Mouse (Mus musculus) hindbrain, postnatal 0 days (tissue): ENCODE results near the gene Mroh9. TPM values are rescaled to one million over a fixed set of nuclear protein-coding genes. Genes with fewer than 3 reads are reported as not detected.

ENCODE experiments used
- ATAC-seq: fragments of 200-750 bp; cut with Nextera tagmentation; 2 replicates; pipeline ENCODE4 v1.8.0; 2017; ENCODE audit warnings: mild to moderate bottlenecking, moderate TSS enrichment, moderate library complexity
- DNase-seq: peaks from one replicate; pipeline ENCODE4 v3.0.0-alpha.2; 2015; ENCODE audit warnings: low spot score
- H3K27ac ChIP-seq: fragments of 300-500 bp; sonication (generic); 2 replicates; pipeline ENCODE4 v1.5.1; 2014; ENCODE audit warnings: mild to moderate bottlenecking
- H3K27me3 ChIP-seq: fragments of 300-500 bp; sonication (generic); 2 replicates; pipeline ENCODE4 v1.6.1; 2014; ENCODE audit warnings: low read length, mixed read lengths; ENCODE audit not compliant: insufficient read depth
- H3K36me3 ChIP-seq: fragments of 300-500 bp; sonication (generic); 2 replicates; pipeline ENCODE4 v1.6.1; 2014; ENCODE audit warnings: low read length, mixed read lengths; ENCODE audit not compliant: insufficient read depth
- H3K4me1 ChIP-seq: fragments of 300-500 bp; sonication (generic); 2 replicates; pipeline ENCODE4 v1.6.1; 2014; ENCODE audit warnings: antibody characterized with exemption, low read length, mixed read lengths; ENCODE audit not compliant: insufficient read depth
- H3K4me2 ChIP-seq: fragments of 300-500 bp; sonication (generic); 2 replicates; pipeline ENCODE4 v1.6.1; 2014; ENCODE audit warnings: low read depth, mild to moderate bottlenecking, low read length, moderate library complexity, mixed read lengths
- H3K4me3 ChIP-seq: fragments of 300-500 bp; sonication (generic); 2 replicates; pipeline ENCODE4 v1.5.1; 2014; ENCODE audit warnings: low read length
- H3K9ac ChIP-seq: fragments of 300-500 bp; sonication (generic); replicated peaks from 2 replicates; pipeline ENCODE4 v1.6.1; 2014; ENCODE audit warnings: mild to moderate bottlenecking, low read length, moderate library complexity, mixed read lengths
- H3K9me3 ChIP-seq: fragments of 300-500 bp; sonication (generic); 2 replicates; pipeline ENCODE4 v1.6.1; 2016; ENCODE audit warnings: low read length, mixed read lengths
- CTCF ChIP-seq: IDR thresholded peaks from 2 replicates; pipeline ENCODE4 v1.5.1; 2016; ENCODE audit warnings: antibody characterized with exemption, control low read depth, low read depth
- WGBS: fragments of 180-500 bp; shearing (Covaris S2); extraction: QIAGEN DNeasy Blood & Tissue Kit; methylation state at CpG from one replicate; pipeline ENCODE4 v1.1.7; 2014; 5-methylcytosine and 5-hydroxymethylcytosine counted together
- polyA plus RNA-seq: library from polyadenylated mRNA; unstranded; fragments of >200 nt; fragmentation: Nextera tagmentation; extraction: Ambion mirVana; gene quantifications from 2 replicates; pipeline ENCODE4 v1.2.1, GENCODE M21; 2015
- total RNA-seq: library from RNA; depleted of rRNA; stranded (reverse); fragments of >200 nt; gene quantifications from 2 replicates; pipeline ENCODE4 v1.2.3, GENCODE M21; 2014; rRNA removed

Gene Mroh9
- total RNA-seq (not detected in 2 replicates), polyA plus RNA-seq (not detected in 2 replicates)

DNA sequence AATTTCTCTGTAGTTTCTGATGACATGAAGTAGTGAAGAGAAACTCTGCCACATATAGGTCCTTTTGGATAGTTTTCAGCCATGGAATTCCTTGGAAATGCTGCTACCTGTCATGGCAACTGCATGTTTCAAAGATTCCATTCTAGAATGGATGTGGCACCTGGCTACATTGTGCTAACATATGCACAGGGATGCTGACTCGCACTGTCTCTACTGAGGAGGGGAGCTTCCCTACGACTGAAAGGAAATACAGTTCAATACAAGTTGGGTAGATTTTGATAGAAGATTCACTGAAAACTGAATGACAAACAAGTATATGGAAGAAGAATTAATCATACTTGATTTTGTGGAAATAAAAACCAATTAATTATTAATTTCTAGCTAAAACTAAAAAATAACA lies at the start of gene Mroh9:
Gene Mroh9 (minus strand): TSS at position 101 of the 400 bp plus-strand sequence.
- Histone ChIP-seq H3K27me3 (no peaks in the 10 kb centered on the region), H3K27ac (no peak within 1 kb of the TSS), H3K4me3 (no peak within 1 kb of the TSS), H3K4me1 (no peaks in the 10 kb centered on the region), H3K9ac (no peak within 1 kb of the TSS), H3K36me3 (no peaks in the 10 kb centered on the region), H3K4me2 (no peak within 1 kb of the TSS), H3K9me3 (no peaks in the 10 kb centered on the region)
- DNase-seq (no peak), ATAC-seq (no peak)
- no peak for TF ChIP-seq CTCF
- WGBS: 85% methylated on average over 2 of the region's 2 CpGs

DNA sequence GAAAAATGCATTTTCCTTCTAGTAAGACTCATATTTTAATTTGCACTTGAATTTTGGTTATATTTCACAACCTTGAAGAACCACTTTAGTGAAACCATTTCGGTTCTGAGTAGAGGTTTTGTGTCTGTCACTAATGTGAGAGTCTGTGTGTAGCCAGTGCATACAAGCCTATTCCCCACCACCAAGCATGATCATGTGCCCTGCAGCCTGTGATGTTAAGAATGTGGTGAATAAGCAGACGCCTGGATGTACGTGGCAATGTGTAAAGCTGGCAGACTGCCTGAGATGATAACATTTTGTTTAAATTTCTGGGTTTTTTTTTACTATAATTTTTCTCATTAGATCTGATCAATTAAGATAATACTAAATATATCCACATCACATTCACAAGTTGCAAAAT lies 44.5 kb upstream of the Mroh9 start:
- DNase-seq: no peak
- Histone ChIP-seq H3K27me3 (no peaks in the 10 kb centered on the region), H3K9ac (no peak overlapping the region), H3K27ac (no peak overlapping the region), H3K4me3 (no peak overlapping the region), H3K9me3 (no peaks in the 10 kb centered on the region), H3K36me3 (no peaks in the 10 kb centered on the region), H3K4me1 (no peaks in the 10 kb centered on the region), H3K4me2 (no peak overlapping the region)
- no peak for TF ChIP-seq CTCF
- ATAC-seq: no peak
- WGBS: 58% methylated on average over 3 of the region's 3 CpGs

DNA sequence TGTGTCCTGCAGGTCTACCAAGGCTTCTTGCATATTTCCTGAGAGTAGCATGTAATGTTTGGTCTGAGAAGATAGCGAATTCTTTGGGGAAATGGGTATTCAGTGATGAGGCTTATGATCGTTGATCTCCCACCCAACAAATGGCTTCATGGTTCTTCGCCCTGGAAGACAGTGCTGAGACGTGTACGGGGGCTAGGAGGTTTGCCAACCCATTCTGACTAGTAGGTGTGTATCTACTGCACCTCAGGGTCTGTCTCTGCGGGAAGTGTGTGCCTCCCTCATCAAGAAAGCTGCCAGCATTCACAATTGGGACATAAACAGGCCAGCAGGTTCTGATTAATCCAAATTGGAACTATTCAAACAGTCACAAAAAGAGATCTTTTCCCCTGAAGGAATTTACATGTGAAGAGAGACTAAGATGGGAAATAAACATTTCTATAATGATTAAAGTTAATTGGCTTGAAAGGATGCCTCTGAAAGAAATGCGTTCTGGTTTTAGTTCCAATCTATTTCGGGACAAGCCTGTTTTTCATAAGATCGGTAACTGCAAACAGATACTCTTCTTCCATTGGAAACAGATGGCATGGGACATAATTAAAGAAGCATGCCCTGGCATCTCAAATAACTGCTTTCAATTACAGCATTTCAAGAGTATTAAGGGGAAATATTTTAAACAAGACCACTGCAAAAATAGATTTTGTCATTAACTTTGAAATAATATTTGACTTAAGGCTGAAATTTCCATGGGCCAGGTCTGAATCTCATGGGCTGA lies 43.8 kb upstream of the Mroh9 start:
- 68% methylated on average over 9 of the region's 9 CpGs for WGBS
- no peak for DNase-seq

DNA sequence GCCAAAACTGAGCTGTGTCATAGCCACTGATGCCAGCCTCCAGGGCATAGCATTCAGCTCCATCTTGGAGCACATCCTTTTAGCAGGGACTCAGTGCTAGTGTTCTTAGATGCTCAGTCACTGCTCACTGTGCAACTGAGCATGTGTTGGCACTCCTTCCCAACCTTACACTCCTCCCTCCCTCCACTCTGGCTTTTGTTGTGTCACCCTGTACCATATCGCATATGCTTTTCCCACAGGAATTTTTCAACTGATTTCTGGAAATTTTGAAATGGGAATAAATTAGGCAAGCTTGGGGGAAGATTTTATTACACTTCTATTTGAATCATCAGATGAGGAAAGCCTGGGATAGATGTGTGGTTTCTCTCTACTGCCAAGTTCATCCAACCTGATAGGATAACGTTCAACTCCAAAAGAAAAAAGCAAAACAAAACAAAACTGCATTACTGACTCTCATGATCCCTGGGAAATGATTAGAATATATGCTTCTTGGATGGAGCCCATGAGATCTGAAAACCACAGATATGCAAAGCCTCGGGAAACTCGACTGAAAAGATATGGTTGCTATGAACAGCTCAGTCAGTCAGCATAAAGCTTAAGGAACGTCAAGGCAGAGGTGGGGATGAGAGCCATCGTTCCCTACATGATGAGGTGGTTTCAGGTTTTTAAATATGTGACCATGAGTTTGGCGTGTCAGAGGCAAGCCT lies 40.9 kb upstream of the Mroh9 start:
- TF ChIP-seq CTCF: no peak
- H3K36me3 ChIP-seq: no peaks in the 10 kb centered on the region
- H3K9me3 ChIP-seq: no peaks in the 10 kb centered on the region
- ATAC-seq (no peak), DNase-seq (no peak)
- H3K4me3 ChIP-seq: no peak overlapping the region
- no peak overlapping the region for H3K9ac ChIP-seq
- WGBS: 85% methylated on average over 7 of the region's 7 CpGs
- H3K27ac ChIP-seq: no peak overlapping the region
- H3K4me2 ChIP-seq: no peak overlapping the region
- H3K27me3 ChIP-seq: no peaks in the 10 kb centered on the region
- H3K4me1 ChIP-seq: no peaks in the 10 kb centered on the region

More for the DNA sequence above, 43.8 kb upstream of the Mroh9 start:
- H3K27me3 ChIP-seq: no peaks in the 10 kb centered on the region
- no peak for TF ChIP-seq CTCF
- H3K36me3 ChIP-seq: no peaks in the 10 kb centered on the region
- H3K9me3 ChIP-seq: no peaks in the 10 kb centered on the region
- H3K4me2 ChIP-seq: no peak overlapping the region
- no peak overlapping the region for H3K9ac ChIP-seq
- H3K27ac ChIP-seq: no peak overlapping the region
- H3K4me3 ChIP-seq: no peak overlapping the region
- no peak for ATAC-seq
- no peaks in the 10 kb centered on the region for H3K4me1 ChIP-seq

DNA sequence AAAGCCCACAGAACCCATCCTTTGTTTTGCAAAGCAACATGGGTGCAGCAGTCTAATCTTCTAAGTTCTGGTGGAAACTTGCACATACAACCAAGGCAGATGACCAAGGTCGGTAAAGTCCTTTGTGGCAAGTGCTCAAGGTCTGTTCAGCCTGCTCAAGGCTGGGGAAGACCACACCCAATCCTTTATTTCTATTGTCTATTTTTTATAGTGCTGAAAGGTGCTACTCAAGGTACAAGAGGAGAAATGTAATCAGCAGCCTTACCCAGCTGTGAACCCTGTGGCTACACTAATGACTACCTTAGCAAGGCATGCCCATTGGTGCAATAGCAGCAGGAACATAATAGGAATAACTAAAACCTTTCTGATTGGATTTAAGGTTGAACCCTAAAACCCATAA lies 36.9 kb upstream of the Mroh9 start:
- Histone ChIP-seq H3K4me1 (no peaks in the 10 kb centered on the region), H3K9ac (no peak overlapping the region), H3K4me2 (no peak overlapping the region), H3K36me3 (no peaks in the 10 kb centered on the region), H3K27ac (no peak overlapping the region), H3K27me3 (no peaks in the 10 kb centered on the region), H3K4me3 (no peak overlapping the region), H3K9me3 (no peaks in the 10 kb centered on the region)
- 90% methylated on average over 1 of the region's 1 CpGs for WGBS
- no peak for TF ChIP-seq CTCF
- no peak for DNase-seq
- ATAC-seq: no peak

DNA sequence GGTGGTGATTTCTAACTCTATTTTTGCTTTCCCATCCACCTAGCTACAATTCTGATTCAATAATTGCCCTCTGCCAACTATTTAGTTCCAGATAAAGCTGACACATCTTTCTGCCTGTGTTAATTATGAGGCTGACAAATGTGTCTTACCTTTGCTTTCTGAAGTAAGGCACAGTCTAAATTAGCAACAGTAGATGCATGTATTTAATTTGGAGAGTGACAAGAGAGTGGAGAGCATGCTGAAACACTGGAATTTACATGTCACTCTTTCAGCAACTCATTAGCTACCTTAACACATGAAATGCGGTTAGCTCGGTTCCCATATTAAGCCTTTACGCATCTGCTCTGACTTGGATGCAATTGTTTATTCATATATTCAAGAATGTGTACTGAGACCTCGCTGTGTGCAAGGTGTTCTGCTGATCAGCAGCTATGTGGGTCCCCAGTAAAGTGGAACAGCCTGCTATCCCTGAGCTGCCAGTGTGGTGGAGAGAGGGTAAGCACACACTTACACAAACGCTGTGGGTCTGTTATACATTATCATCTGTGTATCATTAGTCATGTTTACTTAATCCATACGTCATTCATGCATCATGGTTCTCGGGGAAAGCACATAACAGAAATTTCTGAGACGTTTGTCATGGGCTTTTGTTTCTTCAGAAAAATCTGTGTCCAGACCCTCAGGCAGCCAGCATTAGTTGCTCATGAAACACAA lies 28.1 kb upstream of the Mroh9 start:
- ATAC-seq (peak; percentile 21; the same call in 1 of the 2 replicates), DNase-seq (no peak)
- 61% methylated on average over 8 of the region's 8 CpGs for WGBS

More for the DNA sequence above, 28.1 kb upstream of the Mroh9 start:
- H3K9me3 ChIP-seq: no peaks in the 10 kb centered on the region
- H3K9ac ChIP-seq: no peak overlapping the region
- H3K27ac ChIP-seq: no peak overlapping the region
- no peaks in the 10 kb centered on the region for H3K4me1 ChIP-seq
- no peaks in the 10 kb centered on the region for H3K27me3 ChIP-seq
- no peak overlapping the region for H3K4me3 ChIP-seq
- H3K36me3 ChIP-seq: no peaks in the 10 kb centered on the region
- TF ChIP-seq CTCF: no peak
- no peak overlapping the region for H3K4me2 ChIP-seq
